Mouse (Mus musculus): ENCODE results near the gene Prkcb. TPM values are rescaled to one million over a fixed set of nuclear protein-coding genes. Genes with fewer than 3 reads are reported as not detected.

The Prkcb gene
- total RNA-seq, 2 experiments from 2014 or later = 13.4 to 13.5 TPM

GRCm38 (mm10) chr7:122595897-122596296, 307.3 kb downstream of the Prkcb start:
- DNase-seq = no peak

GRCm38 (mm10) chr7:122596596-122597170, 308.1 kb downstream of the Prkcb start:
- peak; percentile 31 for DNase-seq

- DNase-seq = no peak
Measured at GRCm38 (mm10) chr7:122597313-122597712, 308.8 kb downstream of the Prkcb start.

- no peak for DNase-seq
Measured at GRCm38 (mm10) chr7:122600856-122601255, 312.3 kb downstream of the Prkcb start.

GRCm38 (mm10) chr7:122605066-122605465, 316.5 kb downstream of the Prkcb start:
- no peak for DNase-seq

GRCm38 (mm10) chr7:122609420-122609819, 320.9 kb downstream of the Prkcb start:
- DNase-seq = no peak

GRCm38 (mm10) chr7:122610161-122610560, 321.6 kb downstream of the Prkcb start:
- DNase-seq = no peak

- no peak for DNase-seq
Measured at GRCm38 (mm10) chr7:122613876-122614275, 325.3 kb downstream of the Prkcb start.

- no peak for DNase-seq
Measured at GRCm38 (mm10) chr7:122622125-122622774, 333.7 kb downstream of the Prkcb start.

- no peak for DNase-seq
Measured at GRCm38 (mm10) chr7:122623753-122624152, 335.2 kb downstream of the Prkcb start.

- DNase-seq = no peak
Measured at GRCm38 (mm10) chr7:122628050-122628449, 339.5 kb downstream of the Prkcb start.

GRCm38 (mm10) chr7:122630386-122630785, 341.8 kb downstream of the Prkcb start:
- no peak for DNase-seq

- no peak for DNase-seq
Measured at GRCm38 (mm10) chr7:122631151-122631550, 342.6 kb downstream of the Prkcb start.

GRCm38 (mm10) chr7:122632946-122633345, 344.4 kb downstream of the Prkcb start:
- no peak for DNase-seq

GRCm38 (mm10) chr7:122633463-122633862, 344.9 kb downstream of the Prkcb start:
- DNase-seq = no peak

- no peak for DNase-seq
Measured at GRCm38 (mm10) chr7:122643676-122644075, 355.1 kb downstream of the Prkcb start.

- DNase-seq = no peak
Measured at GRCm38 (mm10) chr7:122649306-122649705, 360.8 kb downstream of the Prkcb start.

GRCm38 (mm10) chr7:122652523-122652922, 364.0 kb downstream of the Prkcb start:
- DNase-seq = no peak

- DNase-seq = no peak
Measured at GRCm38 (mm10) chr7:122656671-122657070, 368.1 kb downstream of the Prkcb start.

- no peak for DNase-seq
Measured at GRCm38 (mm10) chr7:122657423-122658126, 369.0 kb downstream of the Prkcb start.

GRCm38 (mm10) chr7:122665311-122666049, 376.9 kb downstream of the Prkcb start:
- no peak for DNase-seq

GRCm38 (mm10) chr7:122667903-122668302, 379.4 kb downstream of the Prkcb start:
- DNase-seq = peak; percentile 37

- DNase-seq = no peak
Measured at GRCm38 (mm10) chr7:122670442-122670872, 381.9 kb downstream of the Prkcb start, which contains the start of gene Cacng3. Gene Cacng3, plus strand, starts transcription at chr7:122670492.

Measured in adrenal gland, postnatal 10 days (tissue).